ENCODE assay signal across 24 mouse cellular contexts in genomic region chr9:20870211-20871173, GRCm38 (mm10). TPM values are rescaled to one million over a fixed set of nuclear protein-coding genes. Genes with fewer than 3 reads are reported as not detected.
DNase-seq lines count a peak whose midpoint lies in the region; ATAC-seq and TF ChIP-seq lines count a peak whose summit lies in the region.
"Had no signal": no experiment of that assay in that cellular context is flagged by ENCODE, and none has a peak within 500 bp of the region (broad histone marks: within the 10 kb centered on the region; RNA-seq: fewer than 3 reads in every experiment).

No protein-coding gene starts in this region.

- no peaks in the 10 kb centered on the region for H3K4me1 ChIP-seq in forebrain, postnatal 0 days (ENCODE audit: insufficient read depth)
- peaks cover 4% of the 10 kb centered on the region; the same call in 1 of the 2 replicates for H3K4me1 ChIP-seq in forebrain, embryonic 15.5 days

- no peaks in the 10 kb centered on the region for H3K9me3 ChIP-seq in forebrain, postnatal 0 days (ENCODE audit: low read length)
- H3K9me3 ChIP-seq in forebrain, embryonic 15.5 days, result no peaks in the 10 kb centered on the region
- H3K9me3 ChIP-seq: embryonic facial prominence, embryonic 15.5 days; liver, embryonic 15.5 days; midbrain, embryonic 15.5 days had no signal

- no peak overlapping the region for H3K27ac ChIP-seq in forebrain, postnatal 0 days (ENCODE audit: low read depth, low read length)
- no peak overlapping the region for H3K27ac ChIP-seq in forebrain, embryonic 15.5 days (replicated peaks)
- H3K27ac ChIP-seq: embryonic facial prominence, embryonic 15.5 days; liver, embryonic 15.5 days; macrophage; midbrain, embryonic 15.5 days had no signal

- H3K27me3 ChIP-seq in forebrain, postnatal 0 days (ENCODE audit: insufficient read depth, low read length), result peaks cover 29% of the 10 kb centered on the region
- peaks cover 38% of the 10 kb centered on the region for H3K27me3 ChIP-seq in forebrain, embryonic 15.5 days

- H3K36me3 ChIP-seq in forebrain, postnatal 0 days (ENCODE audit: insufficient read depth), result no peaks in the 10 kb centered on the region
- no peaks in the 10 kb centered on the region for H3K36me3 ChIP-seq in forebrain, embryonic 15.5 days
- H3K36me3 ChIP-seq: embryonic facial prominence, embryonic 15.5 days; midbrain, embryonic 15.5 days had no signal

- peak; percentile 33 for TF ChIP-seq CTCF in forebrain, postnatal 0 days (IDR thresholded peaks at IDR 0.05; ENCODE audit: low read depth)

- no peak overlapping the region for H3K4me3 ChIP-seq in forebrain, postnatal 0 days (ENCODE audit: low read depth, low read length)
- H3K4me3 ChIP-seq in forebrain, embryonic 15.5 days, result no peak overlapping the region
- H3K4me3 ChIP-seq: embryonic facial prominence, embryonic 15.5 days; liver, embryonic 15.5 days; midbrain, embryonic 15.5 days had no signal

- no peak overlapping the region for H3K4me2 ChIP-seq in forebrain, postnatal 0 days (ENCODE audit: low read depth)
- no peak overlapping the region for H3K4me2 ChIP-seq in forebrain, embryonic 15.5 days (replicated peaks)
- H3K4me2 ChIP-seq: midbrain, embryonic 15.5 days had no signal

- H3K9ac ChIP-seq in forebrain, postnatal 0 days, result no peak overlapping the region
- no peak overlapping the region for H3K9ac ChIP-seq in forebrain, embryonic 15.5 days (replicated peaks)
- H3K9ac ChIP-seq: embryonic facial prominence, embryonic 15.5 days; liver, embryonic 15.5 days; midbrain, embryonic 15.5 days had no signal

- ATAC-seq in forebrain, postnatal 0 days, result no peak
- no peak for ATAC-seq in forebrain, embryonic 15.5 days (replicated peaks)
- ATAC-seq in CD4-positive, CD25-positive, alpha-beta regulatory T cell, adult 4 months, result no peak
- ATAC-seq: activated CD4-positive, CD25-positive, alpha-beta regulatory T cell, adult 4 months; hindbrain, embryonic 16.5 days; midbrain, embryonic 15.5 days had no signal

- no peak for DNase-seq in forebrain, postnatal 0 days
- DNase-seq in kidney, postnatal 10 days, result peak; percentile 21
- DNase-seq in kidney, postnatal 25 days, result no peak
- DNase-seq in A20 (ENCODE audit: low read depth, low spot score) (peak; percentile 35), R1 (ENCODE audit: low read depth, low spot score) (peak; percentile 71)
- DNase-seq in yolk sac, embryonic 10.5 days (ENCODE audit: low spot score), result no peak
- DNase-seq: heart, postnatal 14 days; kidney, adult 9 months; right cerebral cortex, postnatal 25 days; thymus, adult 18-20 months had no signal

- whole genome bisulfite sequencing in forebrain, postnatal 0 days, result 74% methylated on average over 12 of the region's 12 CpGs
- 77% methylated on average over 12 of the region's 12 CpGs for WGBS in forebrain, embryonic 15.5 days

RNA-seq across cellular contexts. Expression of gene A230050P20Rik, which starts 2.0 kb away (rescaled TPM):
- total RNA-seq in forebrain, postnatal 0 days (2014; rRNA removed), result 18.0 and 22.1 TPM in 2 replicates
- 5.0 and 19.6 TPM in 2 replicates for polyA plus RNA-seq in forebrain, postnatal 0 days (2015; fragmentation: Nextera tagmentation; extraction: Ambion mirVana)
- 2.9 and 3.5 TPM in 2 replicates for polyA plus RNA-seq in forebrain, embryonic 15.5 days (2015; fragmentation: Nextera tagmentation; extraction: Ambion mirVana)
- polyA plus RNA-seq in CD4-positive, CD25-positive, alpha-beta regulatory T cell, adult 4 months (2017; shearing (Covaris generic)), result 10 to 100 TPM; 13.8 to 24.3 TPM

RNA-seq across cellular contexts. Expression of gene Angptl6, which starts 9.0 kb away (rescaled TPM):
- total RNA-seq in forebrain, postnatal 0 days (2014; rRNA removed), result 8.6 and 13.8 TPM in 2 replicates
- 16.4 and 20.6 TPM in 2 replicates for polyA plus RNA-seq in forebrain, postnatal 0 days (2015; fragmentation: Nextera tagmentation; extraction: Ambion mirVana)
- 15.4 and 15.6 TPM in 2 replicates for polyA plus RNA-seq in forebrain, embryonic 15.5 days (2015; fragmentation: Nextera tagmentation; extraction: Ambion mirVana)
- 1 to 10 TPM in 1 of 2 experiments, under 1 TPM in 1; 0.43 to 1.1 TPM for polyA plus RNA-seq in CD4-positive, CD25-positive, alpha-beta regulatory T cell, adult 4 months (2017; shearing (Covaris generic))

RNA-seq across cellular contexts. Expression of gene Ppan, which starts 17.5 kb away (rescaled TPM):
- 55.5 and 72.4 TPM in 2 replicates for total RNA-seq in forebrain, postnatal 0 days (2014; rRNA removed)
- polyA plus RNA-seq in forebrain, postnatal 0 days (2015; fragmentation: Nextera tagmentation; extraction: Ambion mirVana), result 40.7 and 43.1 TPM in 2 replicates
- 57.1 and 59.0 TPM in 2 replicates for polyA plus RNA-seq in forebrain, embryonic 15.5 days (2015; fragmentation: Nextera tagmentation; extraction: Ambion mirVana)
- polyA plus RNA-seq in CD4-positive, CD25-positive, alpha-beta regulatory T cell, adult 4 months (2017; shearing (Covaris generic)), result 10 to 100 TPM; 24.1 to 36.4 TPM

RNA-seq across cellular contexts. Expression of gene Eif3g, which starts 27.9 kb away (rescaled TPM):
- total RNA-seq in forebrain, postnatal 0 days (2014; rRNA removed), result 129 and 137 TPM in 2 replicates
- 232 and 242 TPM in 2 replicates for polyA plus RNA-seq in forebrain, postnatal 0 days (2015; fragmentation: Nextera tagmentation; extraction: Ambion mirVana)
- 267 and 288 TPM in 2 replicates for polyA plus RNA-seq in forebrain, embryonic 15.5 days (2015; fragmentation: Nextera tagmentation; extraction: Ambion mirVana)
- 100 to 1,000 TPM; 200 to 213 TPM for polyA plus RNA-seq in CD4-positive, CD25-positive, alpha-beta regulatory T cell, adult 4 months (2017; shearing (Covaris generic))

RNA-seq across cellular contexts. Expression of gene Rdh8, which starts 52.2 kb away (rescaled TPM):
- total RNA-seq in forebrain, postnatal 0 days (2014; rRNA removed), result not detected in 2 replicates
- polyA plus RNA-seq in forebrain, postnatal 0 days (2015; fragmentation: Nextera tagmentation; extraction: Ambion mirVana), result not detected in 2 replicates
- not detected in 2 replicates for polyA plus RNA-seq in forebrain, embryonic 15.5 days (2015; fragmentation: Nextera tagmentation; extraction: Ambion mirVana)
- not detected for polyA plus RNA-seq in CD4-positive, CD25-positive, alpha-beta regulatory T cell, adult 4 months (2017; shearing (Covaris generic))
- total RNA-seq: adrenal gland, postnatal 4 days; heart, postnatal 14 days; layer of hippocampus, postnatal 10 days; left cerebral cortex, postnatal 36 days had no signal
- polyA plus RNA-seq: activated CD4-positive, CD25-positive, alpha-beta regulatory T cell, adult 4 months; C2C12; embryonic facial prominence, embryonic 15.5 days; forebrain, embryonic 11.5 days; hindbrain, embryonic 16.5 days; liver, embryonic 15.5 days; macrophage; midbrain, embryonic 15.5 days; neural tube, embryonic 11.5 days had no signal

Comparison
In these comparisons a context has a peak if more than half of its experiments do, and no peak if none do; other contexts are left out.
1. DNase-seq: peak in kidney, postnatal 10 days (single experiment), A20 (single experiment) and R1 (single experiment); none in forebrain, postnatal 0 days (single experiment), kidney, postnatal 25 days (0 of 2) and yolk sac, embryonic 10.5 days (single experiment).